Mouse (Mus musculus): ENCODE results near the gene Lrrc8a.

DNA sequence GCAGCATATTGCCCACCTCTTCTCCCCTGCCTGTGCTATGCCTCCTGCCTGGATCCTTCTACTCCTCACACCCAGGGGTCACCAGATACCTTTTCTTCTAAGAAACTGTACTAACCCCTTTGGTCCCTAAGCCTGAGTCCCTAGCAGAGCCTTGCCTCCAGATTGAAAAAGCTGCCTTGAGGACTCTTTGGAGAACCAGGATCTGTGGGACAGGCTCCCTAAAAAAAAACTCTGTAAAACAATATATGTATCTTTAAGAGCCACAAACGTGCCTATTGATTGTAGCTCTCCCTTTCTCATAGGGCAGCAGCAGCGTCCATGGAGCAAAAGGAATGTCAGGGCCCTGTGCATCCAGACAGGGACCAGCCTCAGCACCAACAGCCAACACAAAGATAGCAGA, 2.8 kb downstream of the Lrrc8a start, which contains the start of gene Gm28035:
- TF ChIP-seq CTCF (conservative IDR thresholded peaks at IDR 0.05; ENCODE audit: low read length) (no peak), NANOG (IDR thresholded peaks at IDR 0.05; ENCODE audit: borderline replicate concordance, low read length) (no peak)

All from E14TG2a.4 (cell line).